In genomic region chr4:88693392-88693791, GRCm38 (mm10) we compare ENCODE assay signal across 38 mouse cellular contexts. TPM values are rescaled to one million over a fixed set of nuclear protein-coding genes. Genes with fewer than 3 reads are reported as not detected.
DNase-seq lines count a peak whose midpoint lies in the region; ATAC-seq lines count a peak whose summit lies in the region.
"Had no signal": no experiment of that assay in that cellular context is flagged by ENCODE, and none has a peak within 500 bp of the region (broad histone marks: within the 10 kb centered on the region; RNA-seq: fewer than 3 reads in every experiment).

No protein-coding gene starts in this region.

- intact Hi-C loops in left cerebral cortex, postnatal 25 days (cut with DNase I) = no loop called here

- no peaks in the 10 kb centered on the region for H3K27me3 ChIP-seq in megakaryocyte, embryonic 14.5 days (replicated peaks)
- H3K27me3 ChIP-seq: embryonic facial prominence, embryonic 12.5 days; forebrain, embryonic 15.5 days; neural tube, embryonic 12.5 days; stomach, embryonic 15.5 days had no signal

- H3K4me1 ChIP-seq in megakaryocyte, embryonic 14.5 days = peaks cover 64% of the 10 kb centered on the region
- H3K4me1 ChIP-seq: embryonic facial prominence, embryonic 12.5 days; forebrain, embryonic 15.5 days; heart, embryonic 13.5 days; midbrain, embryonic 13.5 days; neural tube, embryonic 12.5 days; stomach, embryonic 15.5 days had no signal

- no peaks in the 10 kb centered on the region for H3K9me3 ChIP-seq in megakaryocyte, embryonic 14.5 days
- H3K9me3 ChIP-seq: embryonic facial prominence, embryonic 12.5 days; forebrain, embryonic 15.5 days; heart, embryonic 13.5 days; midbrain, embryonic 13.5 days; neural tube, embryonic 12.5 days; stomach, embryonic 15.5 days had no signal

- peak; percentile 75 for ATAC-seq in granulocyte monocyte progenitor cell, adult 5-6 weeks (replicated peaks; ENCODE audit: poor library complexity, severe bottlenecking)
- ATAC-seq: forebrain, embryonic 15.5 days; hindbrain, embryonic 16.5 days; intestine, embryonic 16.5 days; midbrain, embryonic 13.5 days had no signal

- peak overlapping the region; percentile 23 for H3K4me3 ChIP-seq in megakaryocyte, embryonic 14.5 days (replicated peaks)
- H3K4me3 ChIP-seq: embryonic facial prominence, embryonic 12.5 days; forebrain, embryonic 15.5 days; heart, embryonic 13.5 days; midbrain, embryonic 13.5 days; neural tube, embryonic 12.5 days; stomach, embryonic 15.5 days had no signal

- peak; percentile 24 for DNase-seq in thymus, postnatal 0 days (ENCODE audit: low spot score)
- no peak for DNase-seq in thymus, postnatal 14 days
- DNase-seq in adrenal gland, adult 8-10 months = no peak
- no peak for DNase-seq in testis, postnatal 10 days (ENCODE audit: low spot score)
- DNase-seq in thymus, adult 18-20 months = no peak
- no peak for DNase-seq in left cerebral cortex, postnatal 25 days (ENCODE audit: low spot score in 2 of 2)
- DNase-seq: adrenal gland, postnatal 14 days; cerebellum, adult 11 months; cerebellum, adult 9-10 months; cerebellum, postnatal 36 days; embryo, embryonic 11 days; heart, postnatal 10 days; kidney, adult 8-10 months; layer of hippocampus, postnatal 36 days; liver; lung, adult 2 months had no signal

- no peaks in the 10 kb centered on the region for H3K36me3 ChIP-seq in megakaryocyte, embryonic 14.5 days (replicated peaks; ENCODE audit: low read length)
- H3K36me3 ChIP-seq: embryonic facial prominence, embryonic 12.5 days; forebrain, embryonic 15.5 days; heart, embryonic 13.5 days; midbrain, embryonic 13.5 days; neural tube, embryonic 12.5 days; stomach, embryonic 15.5 days had no signal

RNA-seq across cellular contexts. Expression of gene Ifnab, which starts 2.2 kb away (rescaled TPM):
- not detected in 2 replicates for polyA plus RNA-seq in thymus, postnatal 0 days (2015; fragmentation: Nextera tagmentation; extraction: Ambion mirVana)
- not detected in 2 replicates for total RNA-seq in granulocyte monocyte progenitor cell, adult 5-6 weeks (2014; fragmentation: Nextera tagmentation)
- total RNA-seq in granulocyte monocyte progenitor cell, adult 5-6 weeks (2017) = not detected in 2 replicates
- polyA plus RNA-seq in megakaryocyte, embryonic 14.5 days (2012; ENCODE audit: insufficient read depth, low replicate concordance) = not detected in 2 replicates
- total RNA-seq in adrenal gland, adult 8-10 months (2022) = not detected
- total RNA-seq in left cerebral cortex, postnatal 25 days (2021) = not detected
- total RNA-seq: adrenal gland, postnatal 14 days; CH12.LX; ES-E14; gastrocnemius, adult 8-10 months; gastrocnemius, postnatal 4 days; heart, adult 8-10 months; heart, postnatal 10 days; layer of hippocampus, postnatal 36 days; megakaryocyte-erythroid progenitor cell, adult 5-6 weeks had no signal
- polyA plus RNA-seq: embryonic facial prominence, embryonic 12.5 days; forebrain, embryonic 15.5 days; frontal cortex, adult 2 months; heart, embryonic 13.5 days; hindbrain, embryonic 11.5 days; hindbrain, embryonic 16.5 days; intestine, embryonic 16.5 days; kidney, postnatal 0 days; large intestine, adult 2 months; limb, embryonic 11.5 days; liver, embryonic 14.5 days; lung, adult 2 months; midbrain, embryonic 13.5 days; neural tube, embryonic 12.5 days; stomach, embryonic 15.5 days had no signal

RNA-seq across cellular contexts. Expression of gene Ifna2, which starts 9.7 kb away (rescaled TPM):
- polyA plus RNA-seq in thymus, postnatal 0 days (2015; fragmentation: Nextera tagmentation; extraction: Ambion mirVana) = not detected in 2 replicates
- not detected in 2 replicates for total RNA-seq in granulocyte monocyte progenitor cell, adult 5-6 weeks (2014; fragmentation: Nextera tagmentation)
- total RNA-seq in granulocyte monocyte progenitor cell, adult 5-6 weeks (2017) = not detected in 2 replicates
- not detected in 2 replicates for polyA plus RNA-seq in megakaryocyte, embryonic 14.5 days (2012; ENCODE audit: insufficient read depth, low replicate concordance)
- total RNA-seq in adrenal gland, adult 8-10 months (2022) = not detected
- total RNA-seq in left cerebral cortex, postnatal 25 days (2021) = not detected
- total RNA-seq: adrenal gland, postnatal 14 days; CH12.LX; ES-E14; gastrocnemius, adult 8-10 months; gastrocnemius, postnatal 4 days; heart, adult 8-10 months; heart, postnatal 10 days; layer of hippocampus, postnatal 36 days; megakaryocyte-erythroid progenitor cell, adult 5-6 weeks had no signal
- polyA plus RNA-seq: embryonic facial prominence, embryonic 12.5 days; forebrain, embryonic 15.5 days; frontal cortex, adult 2 months; heart, embryonic 13.5 days; hindbrain, embryonic 11.5 days; hindbrain, embryonic 16.5 days; intestine, embryonic 16.5 days; kidney, postnatal 0 days; large intestine, adult 2 months; limb, embryonic 11.5 days; liver, embryonic 14.5 days; lung, adult 2 months; midbrain, embryonic 13.5 days; neural tube, embryonic 12.5 days; stomach, embryonic 15.5 days had no signal

RNA-seq across cellular contexts. Expression of gene Ifna16, which starts 16.7 kb away (rescaled TPM):
- polyA plus RNA-seq in thymus, postnatal 0 days (2015; fragmentation: Nextera tagmentation; extraction: Ambion mirVana) = not detected in 2 replicates
- not detected in 2 replicates for total RNA-seq in granulocyte monocyte progenitor cell, adult 5-6 weeks (2014; fragmentation: Nextera tagmentation)
- not detected in 2 replicates for total RNA-seq in granulocyte monocyte progenitor cell, adult 5-6 weeks (2017)
- polyA plus RNA-seq in megakaryocyte, embryonic 14.5 days (2012; ENCODE audit: insufficient read depth, low replicate concordance) = not detected in 2 replicates
- not detected for total RNA-seq in adrenal gland, adult 8-10 months (2022)
- total RNA-seq in left cerebral cortex, postnatal 25 days (2021) = not detected
- total RNA-seq: adrenal gland, postnatal 14 days; CH12.LX; ES-E14; gastrocnemius, adult 8-10 months; gastrocnemius, postnatal 4 days; heart, adult 8-10 months; heart, postnatal 10 days; layer of hippocampus, postnatal 36 days; megakaryocyte-erythroid progenitor cell, adult 5-6 weeks had no signal
- polyA plus RNA-seq: embryonic facial prominence, embryonic 12.5 days; forebrain, embryonic 15.5 days; frontal cortex, adult 2 months; heart, embryonic 13.5 days; hindbrain, embryonic 11.5 days; hindbrain, embryonic 16.5 days; intestine, embryonic 16.5 days; kidney, postnatal 0 days; large intestine, adult 2 months; limb, embryonic 11.5 days; liver, embryonic 14.5 days; lung, adult 2 months; midbrain, embryonic 13.5 days; neural tube, embryonic 12.5 days; stomach, embryonic 15.5 days had no signal

RNA-seq across cellular contexts. Expression of gene Gm26566, which starts 28.2 kb away (rescaled TPM):
- polyA plus RNA-seq in thymus, postnatal 0 days (2015; fragmentation: Nextera tagmentation; extraction: Ambion mirVana) = 0.63 and 0.85 TPM in 2 replicates
- total RNA-seq in granulocyte monocyte progenitor cell, adult 5-6 weeks (2014; fragmentation: Nextera tagmentation) = not detected in 2 replicates
- total RNA-seq in granulocyte monocyte progenitor cell, adult 5-6 weeks (2017) = 0.69 TPM in 1 of 2 replicates, not detected in the other
- polyA plus RNA-seq in megakaryocyte, embryonic 14.5 days (2012; ENCODE audit: insufficient read depth, low replicate concordance) = 0.27 TPM in 1 of 2 replicates, not detected in the other
- under 1 TPM; 0.67 to 0.92 (median 0.73) TPM for total RNA-seq in adrenal gland, adult 8-10 months (2022)
- 1 to 10 TPM; 1.2 to 1.4 TPM for total RNA-seq in left cerebral cortex, postnatal 25 days (2021)

RNA-seq across cellular contexts. Expression of gene Klhl9, which starts 28.9 kb away (rescaled TPM):
- polyA plus RNA-seq in thymus, postnatal 0 days (2015; fragmentation: Nextera tagmentation; extraction: Ambion mirVana) = 55.8 and 59.5 TPM in 2 replicates
- 33.5 and 45.5 TPM in 2 replicates for total RNA-seq in granulocyte monocyte progenitor cell, adult 5-6 weeks (2014; fragmentation: Nextera tagmentation)
- total RNA-seq in granulocyte monocyte progenitor cell, adult 5-6 weeks (2017) = 72.4 and 96.0 TPM in 2 replicates
- polyA plus RNA-seq in megakaryocyte, embryonic 14.5 days (2012; ENCODE audit: insufficient read depth, low replicate concordance) = 1.4 and 2.6 TPM in 2 replicates
- total RNA-seq in adrenal gland, adult 8-10 months (2022) = 100 to 1,000 TPM in 1 of 4 experiments, 10 to 100 TPM in 3; 76.7 to 100 (median 91.0) TPM
- total RNA-seq in left cerebral cortex, postnatal 25 days (2021) = 100 to 1,000 TPM; 104 to 108 TPM
